Mouse (Mus musculus) thymus, postnatal 10 days (tissue): ENCODE data around the gene Ergic1.
A peak's percentile ranks its signal among the peaks of the same experiment; 100 is the strongest.

Source experiments
- DNase-seq, 2 experiments: peaks; one replicate each; pipeline ENCODE4 v3.0.0; 2021; ENCODE audit warnings: low spot score in 2 of 2

Gene Ergic1

DNA sequence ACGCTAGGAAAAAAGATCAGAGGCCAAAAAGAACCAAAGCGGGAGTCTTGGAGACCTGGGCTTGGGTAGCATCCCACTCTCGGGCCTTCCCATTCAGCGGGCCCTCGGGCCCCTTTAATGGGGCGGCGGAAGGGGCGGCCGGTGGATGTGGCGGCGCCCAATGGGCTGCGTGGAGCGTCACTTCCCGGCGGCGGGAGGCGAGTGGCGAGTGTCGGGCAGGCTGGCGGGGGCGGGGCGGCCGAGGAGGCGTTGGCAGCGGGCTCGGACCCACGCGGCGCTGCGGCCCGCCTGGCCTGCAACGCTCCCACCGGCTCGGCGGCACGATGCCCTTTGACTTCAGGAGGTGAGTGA is at the start of gene Ergic1:
Gene Ergic1, plus strand, starts transcription at position 200 of the 351 bp plus-strand sequence.
- peak; percentile 76 to 82 for DNase-seq

DNA sequence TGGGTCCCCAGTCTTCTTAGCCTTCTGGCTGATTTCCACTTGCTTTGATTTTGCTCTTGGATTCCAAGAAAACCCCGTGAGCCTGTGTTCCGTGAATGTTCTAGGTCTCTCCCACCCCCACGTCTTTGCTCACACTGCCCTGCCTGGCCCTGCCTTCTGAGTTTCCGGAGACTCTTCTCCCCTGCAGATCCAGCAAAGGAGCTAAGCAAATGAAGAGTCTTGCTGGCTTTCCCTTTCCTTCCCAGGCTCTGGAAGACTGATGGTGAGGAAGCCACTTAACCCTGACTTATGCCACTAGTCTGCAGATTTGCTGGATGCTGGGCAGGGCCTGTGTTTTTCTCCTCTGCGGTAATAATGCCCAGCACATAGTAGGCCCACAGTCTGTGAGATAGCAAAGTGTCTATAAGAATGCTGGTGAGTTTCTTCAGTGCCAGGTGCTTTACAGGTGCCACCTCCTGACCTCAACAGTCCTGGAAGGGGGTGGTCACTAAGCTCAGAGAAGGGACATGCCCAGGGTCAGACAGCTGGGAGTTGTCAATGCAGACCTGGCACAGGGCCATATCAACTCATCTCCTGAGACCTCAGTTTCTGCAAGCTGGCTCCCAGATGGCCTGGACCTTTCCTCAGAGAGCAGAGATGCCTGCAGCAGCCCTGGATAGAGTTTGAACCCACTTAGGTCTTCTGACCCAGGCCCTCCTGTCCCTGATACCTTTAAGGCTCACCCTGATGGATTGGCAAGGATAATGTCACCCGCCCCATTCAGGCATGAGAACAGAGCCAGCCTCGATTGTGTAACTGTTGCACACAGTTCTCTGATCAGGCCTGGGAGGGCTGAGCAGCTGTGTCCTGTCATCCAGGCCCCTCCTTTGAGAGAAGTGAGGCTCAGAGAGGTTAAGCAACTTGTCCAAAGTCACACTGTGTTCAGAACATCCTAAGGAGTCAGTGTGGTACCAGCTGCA is 49.2 kb upstream of the Ergic1 start:
- DNase-seq, result no peak

DNA sequence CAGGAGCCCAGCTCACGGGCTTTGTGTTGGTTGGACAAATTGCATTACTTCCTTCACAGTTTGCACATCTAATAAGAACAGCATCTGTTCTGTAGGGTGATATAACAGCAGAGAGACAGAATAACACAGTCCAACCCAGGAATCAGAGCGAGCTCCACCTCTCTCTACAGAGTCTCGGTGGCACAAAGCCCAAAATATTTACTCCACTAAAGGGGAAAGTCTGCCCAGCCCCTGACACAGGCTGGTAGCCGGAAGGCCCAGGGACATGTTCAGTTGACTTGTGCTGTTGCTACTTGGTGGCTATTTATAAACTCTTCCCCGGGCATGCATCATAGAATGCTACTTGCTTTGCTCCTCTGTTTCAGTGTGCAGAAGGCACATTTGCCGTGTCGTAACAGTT is 48.3 kb upstream of the Ergic1 start:
- no peak for DNase-seq

DNA sequence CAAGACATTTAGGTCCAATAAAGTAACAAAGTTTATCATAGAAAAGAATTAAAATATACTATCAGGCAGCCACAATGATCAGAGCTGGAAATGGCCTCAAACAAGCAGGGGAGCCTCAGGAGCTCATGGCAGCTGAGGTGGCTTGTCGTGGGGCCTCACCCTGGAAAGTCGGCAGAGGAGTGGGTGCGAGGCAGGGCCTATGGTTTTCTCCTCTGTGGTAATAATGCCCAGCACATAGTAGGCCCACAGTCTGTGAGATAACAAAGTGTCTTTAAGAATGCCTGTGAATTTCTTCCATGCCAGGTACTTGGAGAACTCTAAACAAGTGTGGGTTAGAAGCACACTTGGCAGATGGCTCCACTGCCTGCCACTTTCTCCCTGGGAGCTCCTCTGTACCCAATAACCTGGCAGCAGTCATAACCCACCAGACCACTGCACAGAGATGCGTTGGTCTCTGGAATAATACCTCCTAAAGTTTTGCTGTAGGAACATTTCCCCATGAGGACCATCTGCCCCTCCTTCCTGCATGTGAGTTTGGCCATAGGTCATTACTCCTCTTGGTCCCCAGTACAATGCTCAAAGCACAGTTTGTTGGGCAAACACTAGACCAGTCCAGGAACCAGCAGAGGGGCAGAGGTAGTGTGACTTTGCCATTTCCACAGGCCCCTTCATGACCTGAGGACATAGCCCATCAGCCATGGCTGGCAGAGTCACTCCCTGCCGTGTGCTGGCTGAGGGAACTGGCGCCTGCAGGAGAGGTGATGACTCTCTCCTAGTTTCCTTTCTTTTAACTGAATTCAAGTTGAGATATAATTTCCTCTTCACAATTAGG is 47.6 kb upstream of the Ergic1 start:
- no peak for DNase-seq

DNA sequence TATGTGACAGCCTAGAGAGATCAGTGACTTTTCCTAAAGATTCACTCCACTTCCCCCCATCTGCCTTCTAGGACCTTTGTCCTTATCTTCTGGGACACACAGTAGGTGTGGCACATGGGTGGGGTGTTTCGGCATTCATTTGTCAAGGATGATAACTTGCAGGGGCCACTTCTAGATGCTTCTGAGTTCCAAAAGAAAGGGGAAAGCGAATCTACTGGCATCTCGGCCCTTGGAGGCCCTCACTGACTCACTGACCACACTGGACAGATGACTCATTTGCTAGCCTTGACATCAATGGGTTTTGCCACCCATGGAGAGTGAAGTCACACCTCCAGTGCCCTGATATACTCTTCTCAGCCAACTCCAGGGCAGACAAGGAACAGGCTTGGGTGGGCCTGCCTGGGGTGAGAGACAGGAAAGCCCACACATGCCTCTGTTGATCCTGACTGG is 46.7 kb upstream of the Ergic1 start:
- DNase-seq, result no peak

DNA sequence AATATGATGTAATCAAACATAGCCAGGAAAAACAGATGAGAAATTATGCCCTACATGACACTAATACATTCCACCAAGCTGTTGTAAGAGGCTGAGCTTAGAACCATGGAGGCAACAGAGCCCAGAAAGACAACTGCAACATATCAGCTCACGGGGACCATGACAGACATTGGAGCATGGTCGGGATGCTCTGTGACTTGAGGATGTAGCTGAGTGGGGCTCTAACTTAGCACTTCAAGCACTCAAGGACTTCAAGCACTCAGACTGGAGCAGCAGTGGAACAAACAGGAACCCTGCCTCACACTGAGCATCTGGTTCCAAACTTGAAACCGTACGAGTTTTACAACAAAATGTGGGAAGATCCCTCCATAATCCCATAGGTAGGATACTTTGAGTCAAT is 45.6 kb upstream of the Ergic1 start:
- DNase-seq, result no peak

DNA sequence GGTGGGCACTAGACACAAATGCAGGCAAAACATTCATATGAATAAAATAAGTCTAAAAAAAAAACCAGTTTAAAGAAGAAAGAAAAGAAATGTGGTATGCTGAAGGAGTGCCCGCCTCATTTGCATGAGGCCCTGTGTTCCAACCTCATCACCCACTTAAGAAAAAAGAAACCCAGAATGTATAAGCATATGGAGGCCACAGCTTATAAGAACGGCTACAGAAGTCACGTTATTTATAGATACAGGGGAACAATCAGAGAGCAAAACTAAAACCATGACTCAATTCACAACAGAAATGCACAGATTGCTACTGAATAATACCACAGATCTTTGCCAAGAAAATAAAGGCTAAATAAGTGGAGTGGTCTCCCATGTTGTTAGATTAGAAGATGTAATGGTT is 43.0 kb upstream of the Ergic1 start:
- DNase-seq, result no peak

DNA sequence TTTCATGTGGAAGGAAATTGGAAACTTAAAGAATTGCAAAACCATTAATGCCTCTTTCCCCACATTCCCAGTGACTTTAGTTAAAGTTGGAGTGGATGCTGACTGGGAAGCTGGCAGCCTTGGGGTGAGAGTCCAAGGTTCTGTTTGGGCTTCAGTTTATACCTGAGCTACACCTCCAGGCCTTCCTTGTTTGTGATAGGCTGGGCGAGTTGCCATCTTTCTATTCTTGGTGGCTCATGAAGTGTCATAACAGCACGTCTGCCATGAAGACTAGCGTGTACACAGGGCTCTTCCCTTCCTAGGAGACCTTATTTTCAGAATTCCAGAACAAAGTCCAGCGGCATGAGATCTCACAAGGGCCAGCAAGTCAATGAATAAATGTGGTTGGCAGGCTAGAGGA is 38.6 kb upstream of the Ergic1 start:
- no peak for DNase-seq

DNA sequence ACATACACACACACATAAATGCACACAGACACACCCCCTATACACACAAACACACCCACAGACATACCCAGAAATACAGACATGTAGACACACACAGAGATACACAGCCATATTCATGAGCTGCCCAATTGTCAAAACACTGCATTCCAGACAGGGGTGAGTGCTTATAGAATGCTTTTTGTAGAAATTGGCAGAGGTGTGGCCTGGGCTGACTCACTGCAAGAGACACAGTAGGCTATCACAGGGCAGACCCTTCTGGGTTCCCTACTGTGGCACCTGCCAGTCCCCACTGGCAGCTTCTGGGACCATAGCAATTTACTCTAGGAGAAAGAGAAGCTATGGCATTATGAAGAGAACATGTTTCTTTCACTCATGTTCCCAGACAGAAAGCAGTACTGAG is 37.0 kb upstream of the Ergic1 start:
- DNase-seq, result no peak

DNA sequence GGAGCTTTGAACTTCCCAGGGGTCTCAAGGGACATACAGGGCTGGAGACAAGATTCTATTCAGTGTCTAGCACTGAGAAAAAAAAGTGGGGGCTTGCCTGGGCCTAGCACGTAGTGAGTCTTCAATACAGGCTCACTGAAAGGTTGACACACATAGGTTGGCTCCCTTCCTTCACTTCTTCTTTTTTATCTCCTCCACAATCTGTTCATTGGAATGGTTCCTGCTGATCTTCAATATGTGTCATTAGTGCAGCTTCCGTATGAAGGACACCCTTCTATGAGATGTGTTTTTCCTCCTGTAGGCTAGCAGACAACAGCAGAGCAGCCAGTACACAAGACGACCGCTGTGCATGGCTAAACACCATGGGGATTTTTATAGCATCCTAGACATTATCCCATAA is 36.5 kb upstream of the Ergic1 start:
- no peak for DNase-seq

DNA sequence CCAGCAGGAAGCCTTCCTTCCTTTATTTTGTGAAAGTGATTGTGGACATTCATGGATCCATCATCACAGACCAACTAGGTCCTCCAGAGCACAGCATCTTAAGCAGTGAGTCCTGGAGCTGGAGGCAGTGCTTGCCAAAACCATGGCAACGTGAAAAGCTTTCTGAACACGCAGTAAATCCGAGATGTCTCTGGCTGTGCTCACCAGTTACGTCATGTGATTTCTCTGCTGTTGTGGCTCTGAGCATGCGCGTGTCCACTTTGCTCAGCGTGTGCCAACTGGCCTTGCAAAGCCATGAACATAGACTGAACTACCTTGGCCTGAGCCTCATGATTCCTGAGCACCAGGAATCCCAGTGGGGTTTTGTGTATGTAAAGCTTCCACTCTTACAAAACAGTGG is 36.0 kb upstream of the Ergic1 start:
- DNase-seq, result no peak

DNA sequence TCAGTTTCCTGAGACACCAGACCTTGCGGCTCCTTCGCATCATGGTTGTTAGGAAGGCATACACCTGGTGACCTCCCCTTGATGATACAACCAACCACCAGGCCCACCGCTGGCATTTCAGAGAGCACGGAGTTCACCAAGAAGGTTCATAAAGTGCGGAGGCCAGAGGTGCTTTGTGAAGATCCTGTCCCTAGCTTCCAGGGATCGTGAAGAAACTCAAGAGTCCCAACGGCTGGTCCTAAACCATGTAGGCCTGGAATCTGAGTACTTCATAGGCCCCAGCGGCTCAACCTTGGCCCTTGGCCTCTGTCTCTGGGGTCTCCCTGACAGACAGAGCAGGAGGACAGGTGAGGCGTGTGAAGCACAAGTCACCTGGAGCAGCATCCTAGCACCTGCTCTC is 34.0 kb upstream of the Ergic1 start:
- DNase-seq, result no peak

DNA sequence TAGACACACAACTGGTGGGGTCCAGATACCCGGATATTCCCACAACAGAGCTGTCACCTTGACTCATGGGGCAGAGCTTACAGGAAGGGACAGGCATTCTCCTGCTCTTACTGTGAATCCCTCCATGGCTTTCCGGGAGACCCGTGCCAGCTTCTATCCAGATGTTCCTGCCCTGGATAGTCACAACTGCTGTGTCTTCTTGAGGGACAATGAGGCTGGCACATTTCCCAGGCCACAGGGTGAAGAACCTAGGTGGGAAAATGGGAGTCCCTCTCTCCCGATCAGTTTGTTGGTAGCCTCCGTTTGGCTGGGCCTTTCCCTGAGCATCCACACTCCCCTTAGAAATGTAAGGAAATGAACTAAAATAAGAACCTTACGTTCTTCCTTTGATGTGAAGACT is 32.5 kb upstream of the Ergic1 start:
- no peak for DNase-seq

DNA sequence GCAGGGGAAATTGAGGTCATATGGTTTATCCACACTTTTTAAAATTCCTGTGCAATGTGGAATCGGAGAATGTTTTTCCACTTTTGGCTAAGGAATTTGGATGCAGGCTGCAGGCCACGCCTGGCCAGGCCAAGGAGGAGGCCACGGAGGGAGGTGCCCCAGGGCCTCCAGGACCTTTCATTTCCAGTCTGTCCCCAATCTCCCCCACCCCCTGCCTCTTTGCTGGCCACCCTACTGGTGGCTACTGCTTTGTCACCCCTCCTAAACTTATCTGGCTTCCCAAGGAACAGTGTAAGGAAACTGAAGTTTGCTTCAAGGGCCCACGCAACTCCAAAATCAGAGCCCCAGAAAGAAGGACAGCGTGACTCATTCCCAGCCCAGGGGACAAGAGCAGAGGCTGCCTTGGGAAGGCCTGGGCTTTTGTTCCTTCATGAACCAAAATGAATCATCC is 31.5 kb upstream of the Ergic1 start:
- no peak for DNase-seq

DNA sequence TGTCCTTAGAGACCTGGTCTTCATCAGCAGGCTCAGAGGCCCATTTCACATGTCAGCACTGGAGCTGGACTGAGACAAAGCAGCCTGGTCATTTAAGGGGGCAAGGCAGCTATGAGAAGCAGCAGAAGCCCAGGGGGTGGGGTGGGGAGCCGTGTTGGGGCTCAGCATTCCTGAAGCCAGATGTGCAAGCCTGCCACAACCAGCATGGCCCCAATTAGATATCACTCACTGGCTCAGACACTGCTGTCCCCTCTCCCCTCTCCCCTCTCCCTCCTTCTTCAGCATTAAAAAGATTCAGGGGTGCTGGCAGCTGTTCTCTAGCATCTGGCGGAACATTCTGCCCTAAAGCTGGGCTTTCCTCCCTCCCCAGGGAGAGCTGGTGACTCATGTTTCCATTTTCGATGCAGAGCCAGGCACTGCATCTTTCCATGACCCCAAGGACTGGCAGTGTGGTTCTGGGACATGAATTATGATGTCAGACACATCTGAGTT is 30.7 kb upstream of the Ergic1 start:
- DNase-seq, result no peak

DNA sequence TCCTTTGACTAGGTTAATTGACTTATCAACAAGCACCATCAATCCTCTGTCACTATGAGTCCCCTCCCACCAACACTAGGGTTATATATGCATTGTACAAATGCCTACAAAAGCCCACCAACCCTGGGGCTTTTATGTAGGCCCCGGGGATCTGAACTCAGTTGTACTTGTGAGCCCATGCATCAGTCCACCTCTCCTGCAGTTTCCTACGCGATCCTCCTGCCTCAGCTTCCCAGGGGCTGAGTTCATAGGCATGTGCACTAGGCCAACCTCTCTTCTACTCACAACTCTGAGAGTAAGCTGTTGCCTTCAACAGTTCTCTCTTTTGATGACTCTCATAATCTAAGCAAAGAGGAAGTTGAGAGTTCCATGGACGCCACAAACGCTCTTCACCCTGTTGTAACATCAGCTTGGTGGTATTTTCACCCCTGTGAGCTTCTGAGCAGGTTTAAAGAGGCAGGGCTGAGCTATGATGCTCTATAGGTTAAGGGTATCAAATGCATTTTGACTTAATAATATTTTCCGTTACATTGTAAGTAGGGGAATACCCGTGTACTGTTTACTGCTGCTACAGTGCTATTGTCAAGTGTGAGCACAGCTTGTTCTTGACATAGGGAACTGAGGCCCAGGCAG is 29.8 kb upstream of the Ergic1 start:
- no peak for DNase-seq

DNA sequence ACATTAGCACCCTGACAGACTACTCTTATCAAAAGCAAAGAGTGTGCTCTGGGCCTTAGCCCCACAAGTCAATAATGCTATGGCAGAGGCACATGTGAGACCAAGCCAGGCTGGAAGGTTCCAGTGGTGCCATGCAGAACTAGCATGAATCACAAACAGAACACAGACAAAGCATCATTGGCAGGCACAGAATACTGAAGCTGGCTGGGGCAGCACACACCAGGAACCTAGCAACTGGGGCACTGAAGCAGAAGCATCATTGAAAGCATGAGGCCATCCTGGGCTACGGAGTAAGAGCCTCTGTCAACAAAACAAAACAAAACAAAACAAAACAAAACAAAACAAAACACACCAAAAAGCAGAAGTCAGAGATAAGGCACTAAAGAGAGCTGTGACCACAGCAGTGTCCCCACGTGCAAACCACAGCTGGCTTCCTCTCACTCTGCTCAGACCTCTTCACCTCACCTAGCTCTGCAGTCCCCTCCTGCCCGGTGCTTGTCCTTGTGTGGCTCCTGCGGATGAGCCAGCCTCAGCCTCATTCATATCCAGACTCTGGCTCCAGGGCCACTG is 28.7 kb upstream of the Ergic1 start:
- no peak for DNase-seq

DNA sequence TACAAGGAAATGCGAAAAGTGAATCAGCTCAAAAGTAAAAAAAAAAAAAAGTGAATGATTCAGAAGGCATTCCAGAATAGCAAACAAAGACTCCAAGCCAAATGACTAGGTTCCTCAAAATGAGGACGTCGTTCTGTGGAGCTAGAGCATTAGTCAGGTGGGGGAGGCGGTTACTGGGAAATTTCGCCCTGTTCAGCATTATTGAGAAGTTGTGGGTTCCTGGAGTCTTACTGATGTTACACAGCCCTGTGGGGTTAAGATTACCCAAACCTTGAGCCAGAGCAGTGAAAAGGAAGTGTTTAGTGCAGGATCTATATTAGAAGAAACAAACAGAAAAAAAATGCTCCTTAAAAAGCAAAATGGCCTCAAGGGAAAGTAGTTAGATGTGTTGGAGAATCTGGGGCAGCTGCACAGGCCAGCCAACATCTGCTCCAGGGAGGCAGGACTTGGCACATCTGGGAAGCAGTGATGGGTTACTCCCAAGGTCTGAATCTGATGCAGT is 27.4 kb upstream of the Ergic1 start:
- no peak for DNase-seq

DNA sequence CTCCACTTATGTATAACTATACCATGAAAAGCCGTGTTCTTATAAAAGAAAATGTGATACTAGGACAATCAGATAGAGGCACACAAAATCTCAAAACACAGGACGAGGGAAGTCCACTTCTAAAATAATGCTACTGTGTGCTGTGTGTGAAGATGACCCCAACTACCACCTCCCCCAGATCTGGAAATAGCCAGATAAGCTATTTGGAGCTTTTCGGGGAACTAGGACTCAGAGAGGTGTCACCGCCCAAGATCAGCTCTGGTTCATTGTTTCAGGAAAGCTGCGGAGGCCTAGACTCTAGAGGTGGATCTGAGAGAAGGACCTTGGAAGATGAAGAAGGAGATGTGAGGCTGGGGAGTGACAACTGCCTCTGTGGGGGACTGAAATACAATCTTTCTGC is 26.6 kb upstream of the Ergic1 start:
- DNase-seq, result no peak

DNA sequence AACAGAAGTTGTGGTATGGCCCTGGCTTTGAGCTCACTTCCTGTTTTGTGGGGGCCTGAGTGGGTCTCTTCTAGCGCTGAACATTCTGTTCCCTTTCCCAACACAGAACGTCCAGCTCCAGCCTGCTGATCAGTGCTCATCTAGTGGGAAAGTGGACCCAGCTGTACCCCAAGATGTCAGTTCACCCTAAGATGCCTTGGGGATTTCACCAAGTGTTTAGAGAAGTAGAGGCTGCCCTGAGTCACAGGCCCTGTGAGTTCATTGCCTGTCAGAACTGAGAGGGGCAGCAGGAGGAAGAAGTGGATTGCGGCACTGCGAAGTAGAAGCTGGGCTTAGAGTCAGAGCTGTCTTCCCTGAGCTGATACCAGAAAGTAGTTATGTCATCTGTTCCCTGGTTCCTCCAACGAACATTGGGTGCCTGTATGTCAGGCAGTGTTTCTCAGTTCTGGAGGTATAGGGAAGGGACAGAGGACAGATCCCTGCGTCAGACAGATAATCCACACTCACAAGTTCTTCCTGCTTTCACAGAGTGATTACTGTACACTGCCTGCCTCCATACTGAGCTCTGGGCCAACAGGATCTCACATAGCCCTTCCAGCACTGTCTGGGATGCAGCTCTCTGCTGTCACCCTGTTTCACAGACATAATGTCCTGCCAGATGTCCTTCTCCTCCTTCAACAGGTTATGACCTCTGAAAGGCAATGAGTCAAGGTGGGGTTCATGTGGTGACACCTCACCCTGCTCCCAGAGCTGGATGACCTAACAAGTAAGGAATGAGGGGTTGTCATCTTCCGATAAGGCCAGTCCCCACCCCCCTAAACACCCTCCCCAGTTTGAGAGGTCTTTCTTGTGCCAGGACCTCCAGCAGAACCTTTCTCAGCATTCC is 25.8 kb upstream of the Ergic1 start:
- DNase-seq, result no peak
